Mouse (Mus musculus): ENCODE measurements at regions not wholly inside any gene's neighbourhood (a gene's known extent, or its start where the extent isn't known, plus 50 kb on each side); places are given as distances from the start of the nearest gene placed in this dataset.

GRCm38 (mm10) chr13:92973791-92974190 is 129.2 kb downstream of the Mtx3 start:
- H3K4me1 ChIP-seq (ENCODE audit: control insufficient read depth in 2 of 2, insufficient read depth in 2 of 2, low read length in 2 of 2), result no peaks in the 10 kb centered on the region
- no peaks in the 10 kb centered on the region for H3K27me3 ChIP-seq (ENCODE audit: control insufficient read depth, insufficient read depth, low read length)
- no peak overlapping the region for H3K9ac ChIP-seq (ENCODE audit: low read length)
- H3K4me2 ChIP-seq (ENCODE audit: low read length), result no peak overlapping the region
- no peak overlapping the region for H3K27ac ChIP-seq (replicated peaks in 1 of 2; ENCODE audit: control insufficient read depth in 1 of 2, insufficient read depth in 1 of 2, low read depth in 2 of 2, low read length in 2 of 2)
- no peak overlapping the region for H3K4me3 ChIP-seq (ENCODE audit: control insufficient read depth in 1 of 2, insufficient read depth in 1 of 2, low read depth in 1 of 2, low read length in 2 of 2)
- ATAC-seq (ENCODE audit: insufficient number of reproducible peaks, insufficient read depth, low FRiP score, low read depth), result no peak
- WGBS, result 79% methylated on average over 4 of the region's 4 CpGs
- no peaks in the 10 kb centered on the region for H3K9me3 ChIP-seq (ENCODE audit: control insufficient read depth, low read length)
- no peaks in the 10 kb centered on the region for H3K36me3 ChIP-seq (ENCODE audit: control insufficient read depth, insufficient read depth, low read length)

GRCm38 (mm10) chr13:92986719-92987553 is 142.4 kb downstream of the Mtx3 start:
- Histone ChIP-seq H3K4me3 (ENCODE audit: control insufficient read depth in 1 of 2, insufficient read depth in 1 of 2, low read depth in 1 of 2, low read length in 2 of 2) (peak overlapping the region; percentile 19 to 31; a peak in 3 of 4 replicates), H3K9me3 (ENCODE audit: control insufficient read depth, low read length) (no peaks in the 10 kb centered on the region), H3K4me2 (ENCODE audit: low read length) (peak overlapping the region; percentile 68), H3K27ac (replicated peaks in 1 of 2; ENCODE audit: control insufficient read depth in 1 of 2, insufficient read depth in 1 of 2, low read depth in 2 of 2, low read length in 2 of 2) (no peak overlapping the region), H3K36me3 (ENCODE audit: control insufficient read depth, insufficient read depth, low read length) (no peaks in the 10 kb centered on the region), H3K27me3 (ENCODE audit: control insufficient read depth, insufficient read depth, low read length) (no peaks in the 10 kb centered on the region), H3K4me1 (ENCODE audit: control insufficient read depth in 2 of 2, insufficient read depth in 2 of 2, low read length in 2 of 2) (no peaks in the 10 kb centered on the region; a peak in 1 of 4 replicates), H3K9ac (ENCODE audit: low read length) (peak overlapping the region; percentile 54)
- no peak for ATAC-seq (ENCODE audit: insufficient number of reproducible peaks, insufficient read depth, low FRiP score, low read depth)
- WGBS, result 43% methylated on average over 17 of the region's 17 CpGs

- H3K9me3 ChIP-seq (ENCODE audit: control insufficient read depth, low read length), result no peaks in the 10 kb centered on the region
- no peak overlapping the region for H3K4me3 ChIP-seq (ENCODE audit: control insufficient read depth in 1 of 2, insufficient read depth in 1 of 2, low read depth in 1 of 2, low read length in 2 of 2)
- no peaks in the 10 kb centered on the region; a peak in 1 of 4 replicates for H3K4me1 ChIP-seq (ENCODE audit: control insufficient read depth in 2 of 2, insufficient read depth in 2 of 2, low read length in 2 of 2)
- H3K27ac ChIP-seq (replicated peaks in 1 of 2; ENCODE audit: control insufficient read depth in 1 of 2, insufficient read depth in 1 of 2, low read depth in 2 of 2, low read length in 2 of 2), result no peak overlapping the region
- H3K4me2 ChIP-seq (ENCODE audit: low read length), result no peak overlapping the region
- H3K27me3 ChIP-seq (ENCODE audit: control insufficient read depth, insufficient read depth, low read length), result no peaks in the 10 kb centered on the region
- no peak for ATAC-seq (ENCODE audit: insufficient number of reproducible peaks, insufficient read depth, low FRiP score, low read depth)
- no peak overlapping the region for H3K9ac ChIP-seq (ENCODE audit: low read length)
- no peaks in the 10 kb centered on the region for H3K36me3 ChIP-seq (ENCODE audit: control insufficient read depth, insufficient read depth, low read length)
- WGBS, result 87% methylated on average over 6 of the region's 6 CpGs
Observed at GRCm38 (mm10) chr13:92987691-92988090, 143.1 kb downstream of the Mtx3 start.

DNA sequence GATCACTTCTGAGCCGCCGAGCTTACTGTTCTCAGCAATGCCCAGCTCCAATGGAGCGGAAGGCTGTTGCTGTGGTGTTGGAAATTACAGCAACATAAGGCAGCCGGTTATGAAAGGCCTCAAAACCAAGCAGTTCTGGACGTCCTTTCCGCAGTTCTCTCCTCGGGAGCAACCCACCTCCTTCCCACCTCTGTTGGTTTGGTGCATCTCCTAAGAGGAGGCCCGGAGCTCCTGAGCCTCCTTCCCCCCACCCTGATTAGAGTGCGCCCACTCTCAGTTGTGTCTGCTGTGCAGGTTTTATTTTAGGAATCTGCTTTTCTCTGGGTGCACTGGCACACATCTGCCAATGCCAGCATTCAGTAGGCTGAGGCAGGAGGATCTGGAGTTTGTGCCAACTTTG is 144.0 kb downstream of the Mtx3 start:
- Histone ChIP-seq H3K4me3 (ENCODE audit: control insufficient read depth in 1 of 2, insufficient read depth in 1 of 2, low read depth in 1 of 2, low read length in 2 of 2) (no peak overlapping the region), H3K4me2 (ENCODE audit: low read length) (no peak overlapping the region), H3K4me1 (ENCODE audit: control insufficient read depth in 2 of 2, insufficient read depth in 2 of 2, low read length in 2 of 2) (no peaks in the 10 kb centered on the region; a peak in 1 of 4 replicates), H3K36me3 (ENCODE audit: control insufficient read depth, insufficient read depth, low read length) (no peaks in the 10 kb centered on the region), H3K9me3 (ENCODE audit: control insufficient read depth, low read length) (no peaks in the 10 kb centered on the region), H3K27ac (replicated peaks in 1 of 2; ENCODE audit: control insufficient read depth in 1 of 2, insufficient read depth in 1 of 2, low read depth in 2 of 2, low read length in 2 of 2) (no peak overlapping the region), H3K27me3 (ENCODE audit: control insufficient read depth, insufficient read depth, low read length) (no peaks in the 10 kb centered on the region), H3K9ac (ENCODE audit: low read length) (no peak overlapping the region)
- ATAC-seq (ENCODE audit: insufficient number of reproducible peaks, insufficient read depth, low FRiP score, low read depth), result no peak
- 78% methylated on average over 9 of the region's 9 CpGs for WGBS

GRCm38 (mm10) chr13:92990316-92991206 is 146.0 kb downstream of the Mtx3 start:
- ATAC-seq (ENCODE audit: insufficient number of reproducible peaks, insufficient read depth, low FRiP score, low read depth), result no peak
- Histone ChIP-seq H3K27me3 (ENCODE audit: control insufficient read depth, insufficient read depth, low read length) (no peaks in the 10 kb centered on the region), H3K36me3 (ENCODE audit: control insufficient read depth, insufficient read depth, low read length) (no peaks in the 10 kb centered on the region), H3K4me2 (ENCODE audit: low read length) (no peak overlapping the region), H3K9me3 (ENCODE audit: control insufficient read depth, low read length) (no peaks in the 10 kb centered on the region), H3K4me3 (ENCODE audit: control insufficient read depth in 1 of 2, insufficient read depth in 1 of 2, low read depth in 1 of 2, low read length in 2 of 2) (no peak overlapping the region), H3K27ac (replicated peaks in 1 of 2; ENCODE audit: control insufficient read depth in 1 of 2, insufficient read depth in 1 of 2, low read depth in 2 of 2, low read length in 2 of 2) (no peak overlapping the region), H3K4me1 (ENCODE audit: control insufficient read depth in 2 of 2, insufficient read depth in 2 of 2, low read length in 2 of 2) (no peaks in the 10 kb centered on the region; a peak in 1 of 4 replicates), H3K9ac (ENCODE audit: low read length) (no peak overlapping the region)
- WGBS, result 76% methylated on average over 14 of the region's 14 CpGs
